In genomic region chr13:12256871-12257390, GRCm38 (mm10) we compare ENCODE assay signal across 8 mouse cellular contexts. TPM values are rescaled to one million over a fixed set of nuclear protein-coding genes. Genes with fewer than 3 reads are reported as not detected.
DNase-seq lines count a peak whose midpoint lies in the region; ATAC-seq and TF ChIP-seq lines count a peak whose summit lies in the region.

No protein-coding gene starts in this region.

- no peak for DNase-seq in lung, adult 2 months
- DNase-seq in lung, adult 18-20 months, result no peak
- DNase-seq in embryo, embryonic 9.5 days (ENCODE audit: extremely low spot score), result peak; percentile 29
- DNase-seq in layer of hippocampus, adult 18-20 months (ENCODE audit: low spot score in 2 of 2), result no peak
- no peak for DNase-seq in ovary, adult 18-20 months (ENCODE audit: low spot score)
- DNase-seq in kidney, adult 18-20 months, result no peak

- no peaks in the 10 kb centered on the region for H3K27me3 ChIP-seq in intestine, embryonic 16.5 days (replicated peaks; ENCODE audit: control insufficient read depth, insufficient read depth, low read length)
- no peaks in the 10 kb centered on the region for H3K27me3 ChIP-seq in neural tube, embryonic 14.5 days (ENCODE audit: control insufficient read depth, insufficient read depth, low read length)

- H3K27ac ChIP-seq in intestine, embryonic 16.5 days (ENCODE audit: low read length), result peak overlapping the region; percentile 85
- no peak overlapping the region for H3K27ac ChIP-seq in neural tube, embryonic 14.5 days (ENCODE audit: low read depth, low read length)

- no peaks in the 10 kb centered on the region for H3K36me3 ChIP-seq in intestine, embryonic 16.5 days (ENCODE audit: control insufficient read depth, insufficient read depth, low read length)
- no peaks in the 10 kb centered on the region for H3K36me3 ChIP-seq in neural tube, embryonic 14.5 days (ENCODE audit: control insufficient read depth, insufficient read depth, low read length)

- H3K4me2 ChIP-seq in intestine, embryonic 16.5 days (ENCODE audit: low read depth, low read length), result peak overlapping the region; percentile 71
- H3K4me2 ChIP-seq in neural tube, embryonic 14.5 days (ENCODE audit: low read depth, low read length), result peak overlapping the region; percentile 73

- WGBS in lung, adult 2 months, result 13% methylated on average over 10 of the region's 10 CpGs
- WGBS in intestine, embryonic 16.5 days, result 19% methylated on average over 10 of the region's 10 CpGs
- 8% methylated on average over 10 of the region's 10 CpGs for WGBS in neural tube, embryonic 14.5 days

- no peak for ATAC-seq in intestine, embryonic 16.5 days
- ATAC-seq in neural tube, embryonic 14.5 days (ENCODE audit: low read depth), result no peak

- peak overlapping the region; percentile 84 for H3K4me3 ChIP-seq in lung, adult 2 months (replicated peaks; ENCODE audit: extremely low read depth, low read depth, low read length)
- H3K4me3 ChIP-seq in intestine, embryonic 16.5 days (ENCODE audit: low read length), result peak overlapping the region; percentile 84
- peak overlapping the region; percentile 70 for H3K4me3 ChIP-seq in neural tube, embryonic 14.5 days (ENCODE audit: low read depth, low read length)

- TF ChIP-seq CTCF in lung, adult 2 months (IDR thresholded peaks at IDR 0.05; ENCODE audit: insufficient read depth, low read length), result no peak

- no peak for TF ChIP-seq POLR2A in lung, adult 2 months (IDR thresholded peaks at IDR 0.05; ENCODE audit: borderline replicate concordance, extremely low read depth, low read depth, low read length)

- H3K9me3 ChIP-seq in intestine, embryonic 16.5 days (ENCODE audit: control insufficient read depth, low read length), result peaks cover 6% of the 10 kb centered on the region; the same call in 1 of the 2 replicates
- H3K9me3 ChIP-seq in neural tube, embryonic 14.5 days (ENCODE audit: control insufficient read depth, low read length), result no peaks in the 10 kb centered on the region

- peak overlapping the region; percentile 84 for H3K9ac ChIP-seq in intestine, embryonic 16.5 days (ENCODE audit: low read depth, low read length)
- no peak overlapping the region; the same call in 1 of the 2 replicates for H3K9ac ChIP-seq in neural tube, embryonic 14.5 days (replicated peaks; ENCODE audit: low read depth, low read length)

- H3K4me1 ChIP-seq in lung, adult 2 months (ENCODE audit: control insufficient read depth, insufficient read depth, low read length), result no peaks in the 10 kb centered on the region; the same call in 1 of the 2 replicates
- no peaks in the 10 kb centered on the region for H3K4me1 ChIP-seq in intestine, embryonic 16.5 days (ENCODE audit: control insufficient read depth, insufficient read depth, low read length)
- H3K4me1 ChIP-seq in neural tube, embryonic 14.5 days (ENCODE audit: control insufficient read depth, insufficient read depth, low read length), result peaks cover 6% of the 10 kb centered on the region; the same call in 1 of the 2 replicates

RNA-seq across cellular contexts. Expression of gene Mtr, which starts 1.0 kb away (rescaled TPM):
- 5.7 and 7.5 TPM in 2 replicates for polyA plus RNA-seq in lung, adult 2 months (2012; rRNA removed)
- 6.4 and 7.4 TPM in 2 replicates for polyA plus RNA-seq in intestine, embryonic 16.5 days (2015; fragmentation: Nextera tagmentation; extraction: Ambion mirVana)
- 4.0 and 7.0 TPM in 2 replicates for polyA plus RNA-seq in neural tube, embryonic 14.5 days (2014; fragmentation: Nextera tagmentation; extraction: Ambion mirVana)
- total RNA-seq in layer of hippocampus, adult 18-20 months (2021), result 10 to 100 TPM; 18.3 to 18.7 TPM
